Comparison of ENCODE assay signal across 16 mouse cellular contexts in genomic region chr10:84449733-84450132, GRCm38 (mm10). TPM values are rescaled to one million over a fixed set of nuclear protein-coding genes. Genes with fewer than 3 reads are reported as not detected.
DNase-seq lines count a peak whose midpoint lies in the region; ATAC-seq and TF ChIP-seq lines count a peak whose summit lies in the region.
"Had no signal": no experiment of that assay in that cellular context is flagged by ENCODE, and none has a peak within 500 bp of the region (broad histone marks: within the 10 kb centered on the region; RNA-seq: fewer than 3 reads in every experiment).

No protein-coding gene starts in this region.

- no peaks in the 10 kb centered on the region for H3K27me3 ChIP-seq in heart, embryonic 13.5 days (replicated peaks)
- no peaks in the 10 kb centered on the region for H3K27me3 ChIP-seq in kidney, embryonic 16.5 days (ENCODE audit: insufficient read depth, low read length)
- H3K27me3 ChIP-seq in myocyte (ENCODE audit: control insufficient read depth, insufficient read depth, insufficient read length), result no peaks in the 10 kb centered on the region
- H3K27me3 ChIP-seq: neural tube, embryonic 12.5 days had no signal

- H3K9me3 ChIP-seq in heart, embryonic 13.5 days, result no peaks in the 10 kb centered on the region
- H3K9me3 ChIP-seq in kidney, embryonic 16.5 days (ENCODE audit: low read length), result no peaks in the 10 kb centered on the region
- H3K9me3 ChIP-seq: neural tube, embryonic 12.5 days had no signal

- H3K36me3 ChIP-seq in heart, embryonic 13.5 days, result no peaks in the 10 kb centered on the region
- no peaks in the 10 kb centered on the region for H3K36me3 ChIP-seq in kidney, embryonic 16.5 days (ENCODE audit: insufficient read depth, low read length)
- no peaks in the 10 kb centered on the region for H3K36me3 ChIP-seq in myocyte (ENCODE audit: control insufficient read depth, insufficient read depth)
- H3K36me3 ChIP-seq: neural tube, embryonic 12.5 days had no signal

- H3K4me3 ChIP-seq in heart, embryonic 13.5 days, result no peak overlapping the region
- no peak overlapping the region for H3K4me3 ChIP-seq in kidney, embryonic 16.5 days (ENCODE audit: low read length)
- no peak overlapping the region for H3K4me3 ChIP-seq in myocyte
- H3K4me3 ChIP-seq: left cerebral cortex, adult 2 months; neural tube, embryonic 12.5 days had no signal

- H3ac ChIP-seq in myocyte (ENCODE audit: control insufficient read depth, insufficient read length), result no peak overlapping the region

- no peak for DNase-seq in heart, adult 18-20 months
- no peak for DNase-seq in kidney, postnatal 36 days
- DNase-seq in gastrocnemius, postnatal 10 days, result peak; percentile 45
- no peak for DNase-seq in lung, postnatal 25 days (ENCODE audit: low spot score)
- DNase-seq: adrenal gland, adult 8-10 months; cerebellum, adult 9-10 months; lung, postnatal 4 days; midbrain, embryonic 14.5 days; right cerebral cortex, postnatal 4 days; thymus, adult 18-20 months had no signal

- peaks cover 20% of the 10 kb centered on the region for H3K4me1 ChIP-seq in heart, embryonic 13.5 days
- H3K4me1 ChIP-seq in kidney, embryonic 16.5 days (ENCODE audit: insufficient read depth, low read length), result peaks cover 16% of the 10 kb centered on the region; the same call in 1 of the 2 replicates

- no peaks in the 10 kb centered on the region for H3K79me2 ChIP-seq in myocyte (ENCODE audit: control insufficient read depth, insufficient read depth)

- H3K4me2 ChIP-seq in heart, embryonic 13.5 days, result no peak overlapping the region
- H3K4me2 ChIP-seq in kidney, embryonic 16.5 days (replicated peaks; ENCODE audit: low read depth, low read length), result no peak overlapping the region
- H3K4me2 ChIP-seq in myocyte (ENCODE audit: low read depth), result no peak overlapping the region
- H3K4me2 ChIP-seq: neural tube, embryonic 12.5 days had no signal

- no peak overlapping the region for H3K27ac ChIP-seq in heart, embryonic 13.5 days (replicated peaks)
- no peak overlapping the region for H3K27ac ChIP-seq in kidney, embryonic 16.5 days (ENCODE audit: low read length)
- H3K27ac ChIP-seq: kidney, postnatal 0 days; left cerebral cortex, adult 2 months; neural tube, embryonic 12.5 days had no signal

- H3K9ac ChIP-seq in heart, embryonic 13.5 days, result peak overlapping the region; percentile 52; the same call in 1 of the 2 replicates
- peak overlapping the region; percentile 42; the same call in 1 of the 2 replicates for H3K9ac ChIP-seq in kidney, embryonic 16.5 days (replicated peaks; ENCODE audit: low read length)
- H3K9ac ChIP-seq: neural tube, embryonic 12.5 days had no signal

- TF ChIP-seq POLR2A in myocyte (IDR thresholded peaks at IDR 0.05; ENCODE audit: insufficient read length, low read depth), result no peak

- no peak for ATAC-seq in heart, embryonic 13.5 days (ENCODE audit: extremely low read depth, insufficient number of reproducible peaks, low FRiP score, low TSS enrichment)
- peak; percentile 53 for ATAC-seq in kidney, embryonic 16.5 days (ENCODE audit: low FRiP score, low TSS enrichment)

- WGBS in heart, embryonic 13.5 days, result 55% methylated on average over 8 of the region's 8 CpGs
- 56% methylated on average over 8 of the region's 8 CpGs for WGBS in kidney, embryonic 16.5 days

TF ChIP-seq in myocyte, 11 proteins besides CTCF, POLR2A, EP300 and RAD21:
- TF ChIP-seq MYOD1 (IDR thresholded peaks at IDR 0.05; ENCODE audit: control insufficient read depth in 1 of 3, insufficient read length in 2 of 3, low read depth in 2 of 3) (peak in 2 of 3 experiments; percentile 30 to 45), SRF (IDR thresholded peaks at IDR 0.05; ENCODE audit: control insufficient read depth, insufficient read length, low read depth) (no peak), REST (IDR thresholded peaks at IDR 0.05; ENCODE audit: insufficient read depth, insufficient read length) (no peak), TCF3 (IDR thresholded peaks at IDR 0.05; ENCODE audit: insufficient read length, low read depth) (no peak), CEBPB (IDR thresholded peaks at IDR 0.05; ENCODE audit: insufficient read depth, poor library complexity, severe bottlenecking) (no peak), POLR2AphosphoS2 (IDR thresholded peaks at IDR 0.05; ENCODE audit: insufficient read length, low read depth) (no peak), USF1 (IDR thresholded peaks at IDR 0.05; ENCODE audit: low read depth) (no peak), TCF12 (IDR thresholded peaks at IDR 0.05; ENCODE audit: insufficient read depth, poor library complexity, severe bottlenecking) (no peak), MYOG (IDR thresholded peaks at IDR 0.05; ENCODE audit: control insufficient read depth in 1 of 3, insufficient read depth in 1 of 3, insufficient read length in 2 of 3, low read depth in 2 of 3) (peak in 2 of 3 experiments; percentile 48 to 83), E2F4 (IDR thresholded peaks at IDR 0.05; ENCODE audit: insufficient read depth) (no peak), MAX (IDR thresholded peaks at IDR 0.05; ENCODE audit: low read depth) (no peak)

RNA-seq across cellular contexts. Expression of gene Nuak1, which starts 9.3 kb away (rescaled TPM):
- polyA plus RNA-seq in heart, embryonic 13.5 days (2015; fragmentation: Nextera tagmentation; extraction: Ambion mirVana), result 2.3 and 2.6 TPM in 2 replicates
- 10 to 100 TPM; 27.9 to 32.2 TPM for total RNA-seq in heart, adult 18-20 months (2021)
- polyA plus RNA-seq in kidney, embryonic 16.5 days (2015; fragmentation: Nextera tagmentation; extraction: Ambion mirVana), result 3.2 and 3.6 TPM in 2 replicates
- 10 to 100 TPM; 12.5 to 17.6 TPM for total RNA-seq in gastrocnemius, postnatal 10 days (2021)
- polyA plus RNA-seq in myocyte (2012; fragmentation: generic; extraction: Trizol), result 21.8 TPM
